Mouse (Mus musculus) stomach, embryonic 14.5 days (tissue): Measurements from ENCODE around the gene Gm20388. TPM values are rescaled to one million over a fixed set of nuclear protein-coding genes. Genes with fewer than 3 reads are reported as not detected.

Experiments used
- ATAC-seq: fragments of 200-750 bp; cut with Nextera tagmentation; 2 replicates; pipeline ENCODE4 v1.8.0; 2017; ENCODE audit warnings: low read depth, moderate TSS enrichment; ENCODE audit not compliant: insufficient number of reproducible peaks, insufficient read depth, low FRiP score
- H3K27ac ChIP-seq: fragments of 300-500 bp; sonication (generic); 2 replicates; pipeline ENCODE4 v1.5.1; 2014; ENCODE audit warnings: mild to moderate bottlenecking, low read length, moderate library complexity, mixed read lengths
- H3K27me3 ChIP-seq: fragments of 300-500 bp; sonication (generic); 2 replicates; pipeline ENCODE4 v1.6.1; 2014; ENCODE audit warnings: low read length, control low read depth, mixed read lengths; ENCODE audit not compliant: control insufficient read depth, insufficient read depth
- H3K36me3 ChIP-seq: fragments of 300-500 bp; sonication (generic); 2 replicates; pipeline ENCODE4 v1.6.1; 2014; ENCODE audit warnings: mild to moderate bottlenecking, control low read depth, low read length, moderate library complexity, mixed read lengths; ENCODE audit not compliant: control insufficient read depth, insufficient read depth
- H3K4me1 ChIP-seq: fragments of 300-500 bp; sonication (generic); 2 replicates; pipeline ENCODE4 v1.6.1; 2014; ENCODE audit warnings: low read length, control low read depth, mixed read lengths; ENCODE audit not compliant: control insufficient read depth, insufficient read depth
- H3K4me2 ChIP-seq: fragments of 300-500 bp; sonication (generic); replicated peaks from 2 replicates; pipeline ENCODE4 v1.6.1; 2014; ENCODE audit warnings: low read depth, low read length, control low read depth
- H3K4me3 ChIP-seq: fragments of 300-500 bp; sonication (generic); 2 replicates; pipeline ENCODE4 v1.5.1; 2014; ENCODE audit warnings: low read depth, low read length, control low read depth
- H3K9ac ChIP-seq: fragments of 300-500 bp; sonication (generic); replicated peaks from 2 replicates; pipeline ENCODE4 v1.6.1; 2014; ENCODE audit warnings: low read depth, mild to moderate bottlenecking, control low read depth, low read length, moderate library complexity, mixed read lengths
- H3K9me3 ChIP-seq: fragments of 300-500 bp; sonication (generic); 2 replicates; pipeline ENCODE4 v1.6.1; 2016; ENCODE audit warnings: low read depth, low read length, control low read depth; ENCODE audit not compliant: control insufficient read depth
- WGBS: fragments of 180-500 bp; shearing (Covaris S2); extraction: QIAGEN DNeasy Blood & Tissue Kit; methylation state at CpG from one replicate; pipeline ENCODE4 v1.1.7; 2014; 5-methylcytosine and 5-hydroxymethylcytosine counted together
- polyA plus RNA-seq: library from polyadenylated mRNA; unstranded; fragments of >200 nt; fragmentation: Nextera tagmentation; extraction: Ambion mirVana; gene quantifications from 2 replicates; pipeline ENCODE4 v1.2.1, GENCODE M21; 2014

The Gm20388 gene
- polyA plus RNA-seq, 1 experiment from 2014 or later = 11.4 TPM

DNA sequence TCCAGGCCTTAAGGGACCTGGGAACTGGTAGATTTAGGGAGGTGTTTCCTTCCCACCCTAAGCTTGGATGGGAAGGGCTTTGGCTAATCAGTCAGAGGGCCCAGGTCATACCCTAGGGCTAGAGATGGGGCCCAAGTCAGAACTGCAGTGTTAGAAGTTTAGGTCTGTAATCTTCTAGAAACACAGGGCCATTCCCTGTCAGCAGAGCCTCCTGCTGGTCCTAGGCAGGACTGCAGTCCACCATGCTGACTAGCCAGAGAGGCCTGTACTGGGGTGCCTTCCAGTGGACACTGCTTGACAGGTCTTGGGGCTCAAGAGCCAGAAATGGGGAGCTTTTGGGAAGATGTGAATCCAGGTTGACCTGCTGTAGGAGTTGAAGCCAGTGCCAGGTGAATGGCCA lies 73.4 kb downstream of the Gm20388 start:
- no peak overlapping the region for H3K4me2 ChIP-seq
- no peaks in the 10 kb centered on the region for H3K27me3 ChIP-seq
- no peaks in the 10 kb centered on the region for H3K9me3 ChIP-seq
- no peak overlapping the region for H3K4me3 ChIP-seq
- no peak for ATAC-seq
- H3K9ac ChIP-seq = no peak overlapping the region
- H3K27ac ChIP-seq = no peak overlapping the region
- H3K4me1 ChIP-seq = no peaks in the 10 kb centered on the region
- H3K36me3 ChIP-seq = no peaks in the 10 kb centered on the region

DNA sequence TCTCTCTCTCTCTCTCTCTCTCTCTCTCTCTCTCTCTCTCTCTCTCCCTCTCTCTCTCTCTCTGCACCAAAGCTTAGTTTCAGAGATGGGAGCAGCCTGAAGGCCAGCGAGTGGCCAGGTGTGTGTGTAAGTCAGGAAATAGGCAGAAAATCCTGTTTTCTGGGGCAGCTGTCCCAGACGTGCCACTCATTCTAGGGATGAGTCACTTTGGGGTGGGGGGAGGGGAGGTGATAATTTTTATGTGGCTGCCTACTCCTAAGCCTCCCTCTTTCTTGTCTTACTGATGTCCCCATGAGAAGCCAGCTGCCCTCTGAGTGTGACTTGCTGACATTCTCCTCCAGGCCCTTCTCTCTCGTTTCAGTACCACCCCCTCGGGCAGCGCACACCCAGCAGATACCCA lies 75.5 kb downstream of the Gm20388 start:
- Histone ChIP-seq H3K36me3 (no peaks in the 10 kb centered on the region), H3K9me3 (no peaks in the 10 kb centered on the region), H3K27ac (no peak overlapping the region), H3K4me3 (no peak overlapping the region), H3K9ac (no peak overlapping the region), H3K4me1 (no peaks in the 10 kb centered on the region), H3K27me3 (no peaks in the 10 kb centered on the region), H3K4me2 (no peak overlapping the region)
- no peak for ATAC-seq
- 67% methylated on average over 5 of the region's 5 CpGs for WGBS

DNA sequence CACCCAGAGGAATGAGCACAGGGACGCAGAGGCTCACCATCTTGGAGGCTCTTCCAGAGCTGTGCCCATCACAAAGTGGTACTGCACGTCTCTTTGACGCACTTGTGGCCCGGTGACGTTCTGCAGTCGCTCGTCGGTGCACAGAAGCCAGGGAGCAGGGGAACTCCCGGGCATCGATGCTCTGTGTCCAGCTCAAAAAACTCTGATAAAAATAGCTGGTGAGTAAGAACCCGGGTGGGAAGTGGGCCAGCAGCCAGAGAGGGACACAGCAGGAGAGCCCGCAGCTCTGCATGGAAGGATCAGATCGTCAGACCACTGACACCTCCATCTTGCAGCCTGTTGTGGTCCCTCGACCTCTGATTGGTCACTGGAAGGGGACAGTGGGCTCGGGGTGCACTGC lies 77.4 kb downstream of the Gm20388 start:
- H3K4me2 ChIP-seq = no peak overlapping the region
- H3K4me1 ChIP-seq = no peaks in the 10 kb centered on the region
- no peaks in the 10 kb centered on the region for H3K27me3 ChIP-seq
- H3K4me3 ChIP-seq = no peak overlapping the region
- no peaks in the 10 kb centered on the region for H3K36me3 ChIP-seq
- H3K9ac ChIP-seq = no peak overlapping the region
- ATAC-seq = no peak
- 59% methylated on average over 15 of the region's 15 CpGs for WGBS
- H3K9me3 ChIP-seq = no peaks in the 10 kb centered on the region
- no peak overlapping the region for H3K27ac ChIP-seq

DNA sequence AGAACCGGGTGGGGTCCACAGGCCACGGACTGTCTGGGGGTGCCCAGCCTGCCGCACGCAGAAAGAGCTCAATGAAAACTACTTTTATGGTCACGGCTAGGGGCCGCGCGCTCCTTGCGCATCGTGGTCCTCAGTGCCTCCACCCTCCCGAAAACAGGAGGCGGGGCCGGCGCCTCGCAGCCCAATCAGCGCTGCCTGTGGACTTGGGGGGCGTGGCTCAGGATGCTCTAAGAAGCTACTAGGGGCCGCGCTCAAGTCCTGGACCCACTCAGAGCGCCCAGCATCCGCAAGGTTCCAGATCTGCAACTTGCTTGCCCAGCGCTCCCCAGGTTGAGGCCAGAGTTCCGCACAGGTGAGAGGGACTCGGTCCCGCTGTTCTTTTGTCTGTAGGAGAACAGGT lies 81.6 kb downstream of the Gm20388 start, which contains the start of gene Crispld2:
TSS of gene Crispld2 (plus strand) at position 190 of the 400 bp plus-strand sequence.
- no peaks in the 10 kb centered on the region for H3K9me3 ChIP-seq
- H3K4me2 ChIP-seq = peak within 1 kb of the TSS; percentile 39
- H3K4me3 ChIP-seq = peak within 1 kb of the TSS; percentile 29
- H3K27me3 ChIP-seq = 0 out of 2 replicates have a peak, but pooled peaks cover 5% of the 10 kb centered on the region
- no peaks in the 10 kb centered on the region for H3K36me3 ChIP-seq
- peaks cover 14% of the 10 kb centered on the region; the same call in 1 of the 2 replicates for H3K4me1 ChIP-seq
- no peak within 1 kb of the TSS; the same call in 1 of the 2 replicates for H3K27ac ChIP-seq
- under 1% methylated on average over 25 of the region's 25 CpGs for WGBS
- peak; percentile 91 for ATAC-seq
- 0 out of 2 replicates have a peak within 1 kb of the TSS, but pooled peaks have one; percentile 21 for H3K9ac ChIP-seq

DNA sequence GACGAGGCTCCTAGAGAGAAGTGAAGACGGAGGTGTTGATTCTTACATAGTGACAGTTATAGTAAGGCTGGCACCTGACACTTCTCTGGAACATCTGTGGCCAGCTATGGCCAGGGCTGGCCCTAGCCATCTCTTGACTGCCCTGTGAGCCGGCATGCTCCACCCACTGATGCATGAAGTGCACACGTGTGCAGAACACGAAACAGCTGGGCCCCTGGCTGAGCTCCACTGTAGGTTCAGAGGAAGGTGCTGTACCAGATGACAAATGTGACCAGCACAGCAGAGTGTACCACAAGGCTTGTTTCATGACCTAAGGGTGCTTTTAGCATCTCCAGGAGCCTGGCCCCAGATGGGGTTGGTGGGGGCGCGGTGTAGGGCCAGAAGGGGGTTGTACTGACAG lies 83.5 kb downstream of the Gm20388 start:
- Histone ChIP-seq H3K9ac (no peak overlapping the region), H3K36me3 (no peaks in the 10 kb centered on the region), H3K4me2 (peak overlapping the region; percentile 39), H3K9me3 (no peaks in the 10 kb centered on the region), H3K4me1 (peaks cover 14% of the 10 kb centered on the region), H3K27ac (peak overlapping the region; percentile 10; the same call in 1 of the 2 replicates), H3K27me3 (0 out of 2 replicates have a peak, but pooled peaks cover 5% of the 10 kb centered on the region), H3K4me3 (peak overlapping the region; percentile 29)
- 39% methylated on average over 7 of the region's 7 CpGs for WGBS
- ATAC-seq = no peak

DNA sequence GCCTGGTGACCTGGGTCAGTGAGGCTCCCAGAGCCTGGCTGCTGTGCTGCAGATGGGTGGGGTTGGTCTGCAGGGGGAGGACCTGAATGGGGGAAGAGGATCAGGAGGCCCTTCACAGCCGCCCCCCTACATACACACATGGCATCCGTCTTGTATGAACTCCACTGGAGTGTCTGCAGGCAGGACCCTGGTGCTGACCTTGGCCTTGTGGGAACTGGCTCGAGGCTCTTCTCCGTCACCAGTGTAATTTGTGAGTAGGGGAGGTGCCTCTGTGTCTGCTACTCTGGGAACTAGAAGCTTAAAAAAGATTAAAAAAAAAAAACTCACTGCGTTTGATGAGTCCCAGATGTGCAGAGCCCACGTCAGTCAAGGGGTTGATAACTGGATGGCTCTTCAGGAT lies 83.9 kb downstream of the Gm20388 start:
- Histone ChIP-seq H3K4me3 (peak overlapping the region; percentile 29), H3K9ac (no peak overlapping the region), H3K9me3 (no peaks in the 10 kb centered on the region), H3K27me3 (0 out of 2 replicates have a peak, but pooled peaks cover 5% of the 10 kb centered on the region), H3K27ac (peak overlapping the region; percentile 10; the same call in 1 of the 2 replicates), H3K4me2 (peak overlapping the region; percentile 39), H3K4me1 (peaks cover 14% of the 10 kb centered on the region), H3K36me3 (no peaks in the 10 kb centered on the region)
- ATAC-seq = no peak; the same call in 1 of the 2 replicates
- WGBS = 25% methylated on average over 6 of the region's 6 CpGs

DNA sequence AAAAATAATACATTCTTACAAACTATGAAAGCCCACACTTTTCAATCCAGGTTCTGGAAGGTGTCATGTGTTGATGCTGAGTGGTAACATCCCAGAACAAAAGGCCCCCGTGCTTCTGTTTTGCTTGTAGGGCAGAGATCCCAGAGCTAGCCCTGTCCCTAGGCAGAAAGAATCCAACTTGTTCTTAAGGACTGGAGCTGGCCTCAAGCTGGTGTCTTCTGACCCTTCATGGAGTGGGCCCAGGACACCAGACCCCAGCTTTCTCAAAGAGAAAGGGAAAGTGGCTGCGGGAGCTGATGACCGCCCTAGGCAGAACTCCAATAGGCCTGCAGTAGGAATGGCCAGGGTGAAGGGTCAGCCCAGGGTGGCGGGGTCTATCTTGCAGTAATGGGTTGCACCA lies 86.6 kb downstream of the Gm20388 start:
- H3K36me3 ChIP-seq = no peaks in the 10 kb centered on the region

DNA sequence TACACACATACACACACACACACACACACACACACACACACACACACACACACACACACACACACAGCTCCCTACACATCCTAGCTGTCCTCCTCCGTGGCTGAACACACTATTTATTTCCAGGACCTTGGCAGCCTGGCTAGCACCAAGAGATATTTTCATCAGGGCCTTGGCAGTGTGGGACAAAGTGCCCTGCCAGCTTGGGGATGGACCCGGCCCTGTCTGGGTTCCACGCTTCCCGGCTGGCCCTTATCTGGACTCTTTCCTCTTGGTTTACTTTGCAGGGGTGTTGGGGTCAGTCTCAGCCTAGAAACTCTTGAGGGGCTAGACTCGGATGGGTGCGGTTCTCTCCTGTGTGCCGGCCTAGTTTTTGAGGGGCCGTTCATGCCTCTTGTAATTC lies 89.8 kb downstream of the Gm20388 start:
- peak overlapping the region; percentile 68; the same call in 1 of the 2 replicates for H3K27ac ChIP-seq
- ATAC-seq = no peak

More for the DNA sequence above, 86.6 kb downstream of the Gm20388 start:
- no peak for ATAC-seq
- Histone ChIP-seq H3K4me2 (no peak overlapping the region), H3K9ac (no peak overlapping the region), H3K4me1 (peaks cover 25% of the 10 kb centered on the region), H3K27me3 (0 out of 2 replicates have a peak, but pooled peaks cover 5% of the 10 kb centered on the region), H3K9me3 (no peaks in the 10 kb centered on the region), H3K4me3 (no peak overlapping the region), H3K27ac (no peak overlapping the region)
- WGBS = 82% methylated on average over 4 of the region's 4 CpGs

DNA sequence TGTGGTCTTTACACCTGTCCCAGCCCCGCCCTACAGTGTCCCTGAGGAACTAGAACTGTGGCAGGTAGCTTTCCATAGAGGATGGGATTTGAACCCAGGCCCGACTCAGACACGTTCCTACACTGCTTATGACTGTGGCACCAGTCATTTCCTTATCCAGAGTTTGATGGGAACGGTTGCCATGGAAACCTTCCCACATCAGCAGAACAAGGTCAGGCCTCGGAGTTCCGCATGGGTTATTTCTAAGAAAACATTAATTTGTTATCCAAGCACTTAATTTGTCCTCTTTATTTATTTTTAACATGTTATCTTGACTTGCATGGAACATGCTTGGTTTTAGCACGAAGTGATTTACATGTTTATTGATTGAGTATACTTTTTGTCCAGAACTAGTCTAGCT lies 91.1 kb downstream of the Gm20388 start:
- Histone ChIP-seq H3K9me3 (no peaks in the 10 kb centered on the region), H3K27me3 (no peaks in the 10 kb centered on the region), H3K27ac (peak overlapping the region; percentile 68; the same call in 1 of the 2 replicates), H3K4me3 (no peak overlapping the region), H3K9ac (no peak overlapping the region), H3K4me1 (peaks cover 34% of the 10 kb centered on the region), H3K36me3 (no peaks in the 10 kb centered on the region), H3K4me2 (no peak overlapping the region)
- WGBS = 57% methylated on average over 7 of the region's 7 CpGs
- no peak for ATAC-seq

More for the DNA sequence above, 89.8 kb downstream of the Gm20388 start:
- H3K4me2 ChIP-seq = no peak overlapping the region
- H3K36me3 ChIP-seq = no peaks in the 10 kb centered on the region
- WGBS = 12% methylated on average over 8 of the region's 8 CpGs
- no peaks in the 10 kb centered on the region for H3K27me3 ChIP-seq
- peaks cover 25% of the 10 kb centered on the region for H3K4me1 ChIP-seq
- H3K9me3 ChIP-seq = no peaks in the 10 kb centered on the region
- H3K4me3 ChIP-seq = no peak overlapping the region
- no peak overlapping the region for H3K9ac ChIP-seq
